Mouse (Mus musculus): ENCODE measurements around the gene Tmem208. TPM values are rescaled to one million over a fixed set of nuclear protein-coding genes. Genes with fewer than 3 reads are reported as not detected.

Tmem208 gene
- polyA plus RNA-seq, 1 experiment from 2014 or later, result 91.4 TPM

- DNase-seq (ENCODE audit: low spot score, missing footprints) (no peak), ATAC-seq (ENCODE audit: low FRiP score) (no peak)
- Histone ChIP-seq H3K4me2 (no peak overlapping the region), H3K36me3 (ENCODE audit: control insufficient read depth, insufficient read depth, low read length) (peaks cover 34% of the 10 kb centered on the region), H3K4me3 (ENCODE audit: low read depth, low read length) (no peak overlapping the region), H3K27me3 (ENCODE audit: control insufficient read depth, insufficient read depth, low read length) (no peaks in the 10 kb centered on the region), H3K4me1 (ENCODE audit: control insufficient read depth, insufficient read depth, low read length) (peaks cover 6% of the 10 kb centered on the region; the same call in 1 of the 2 replicates), H3K27ac (ENCODE audit: low read depth, low read length) (no peak overlapping the region), H3K9ac (ENCODE audit: low read length) (no peak overlapping the region), H3K9me3 (ENCODE audit: control insufficient read depth, low read length) (no peaks in the 10 kb centered on the region)
- 94% methylated on average over 9 of the region's 9 CpGs for WGBS
Measured at GRCm38 (mm10) chr8:105331931-105332330, 5.8 kb downstream of the Tmem208 start.

- peaks cover 34% of the 10 kb centered on the region for H3K36me3 ChIP-seq (ENCODE audit: control insufficient read depth, insufficient read depth, low read length)
Measured at GRCm38 (mm10) chr8:105332523-105332922, 6.4 kb downstream of the Tmem208 start.

GRCm38 (mm10) chr8:105336373-105337130, 10.4 kb downstream of the Tmem208 start:
- Histone ChIP-seq H3K27ac (ENCODE audit: low read depth, low read length) (no peak overlapping the region), H3K4me1 (ENCODE audit: control insufficient read depth, insufficient read depth, low read length) (no peaks in the 10 kb centered on the region), H3K4me3 (ENCODE audit: low read depth, low read length) (no peak overlapping the region), H3K36me3 (ENCODE audit: control insufficient read depth, insufficient read depth, low read length) (peaks cover 11% of the 10 kb centered on the region), H3K9me3 (ENCODE audit: control insufficient read depth, low read length) (no peaks in the 10 kb centered on the region), H3K4me2 (no peak overlapping the region), H3K27me3 (ENCODE audit: control insufficient read depth, insufficient read depth, low read length) (no peaks in the 10 kb centered on the region), H3K9ac (ENCODE audit: low read length) (no peak overlapping the region)
- DNase-seq (ENCODE audit: low spot score, missing footprints) (no peak), ATAC-seq (ENCODE audit: low FRiP score) (peak; percentile 36)
- WGBS, result 48% methylated on average over 32 of the region's 32 CpGs

More at GRCm38 (mm10) chr8:105332523-105332922, 6.4 kb downstream of the Tmem208 start:
- H3K4me3 ChIP-seq (ENCODE audit: low read depth, low read length), result no peak overlapping the region
- H3K4me2 ChIP-seq, result no peak overlapping the region
- DNase-seq (ENCODE audit: low spot score, missing footprints) (peak; percentile 83), ATAC-seq (ENCODE audit: low FRiP score) (no peak)
- H3K4me1 ChIP-seq (ENCODE audit: control insufficient read depth, insufficient read depth, low read length), result no peaks in the 10 kb centered on the region; the same call in 1 of the 2 replicates
- no peaks in the 10 kb centered on the region for H3K27me3 ChIP-seq (ENCODE audit: control insufficient read depth, insufficient read depth, low read length)
- no peak overlapping the region for H3K27ac ChIP-seq (ENCODE audit: low read depth, low read length)
- H3K9me3 ChIP-seq (ENCODE audit: control insufficient read depth, low read length), result no peaks in the 10 kb centered on the region
- WGBS, result 81% methylated on average over 2 of the region's 2 CpGs
- H3K9ac ChIP-seq (ENCODE audit: low read length), result no peak overlapping the region

GRCm38 (mm10) chr8:105338992-105339391, 12.8 kb downstream of the Tmem208 start:
- H3K4me2 ChIP-seq, result no peak overlapping the region
- no peak for ATAC-seq (ENCODE audit: low FRiP score)
- no peaks in the 10 kb centered on the region for H3K4me1 ChIP-seq (ENCODE audit: control insufficient read depth, insufficient read depth, low read length)
- peaks cover 3% of the 10 kb centered on the region; the same call in 1 of the 2 replicates for H3K36me3 ChIP-seq (ENCODE audit: control insufficient read depth, insufficient read depth, low read length)
- no peaks in the 10 kb centered on the region for H3K9me3 ChIP-seq (ENCODE audit: control insufficient read depth, low read length)
- no peak overlapping the region for H3K27ac ChIP-seq (ENCODE audit: low read depth, low read length)
- no peak overlapping the region for H3K9ac ChIP-seq (ENCODE audit: low read length)
- no peaks in the 10 kb centered on the region for H3K27me3 ChIP-seq (ENCODE audit: control insufficient read depth, insufficient read depth, low read length)
- DNase-seq (ENCODE audit: low spot score, missing footprints), result no peak
- WGBS, result 65% methylated on average over 4 of the region's 4 CpGs
- H3K4me3 ChIP-seq (ENCODE audit: low read depth, low read length), result no peak overlapping the region

- WGBS, result 83% methylated on average over 6 of the region's 6 CpGs
- no peak for ATAC-seq (ENCODE audit: low FRiP score)
- DNase-seq (ENCODE audit: low spot score, missing footprints), result no peak
Measured at GRCm38 (mm10) chr8:105339886-105340635, 13.9 kb downstream of the Tmem208 start.

GRCm38 (mm10) chr8:105341399-105341798, 15.2 kb downstream of the Tmem208 start:
- no peak overlapping the region for H3K27ac ChIP-seq (ENCODE audit: low read depth, low read length)
- H3K9me3 ChIP-seq (ENCODE audit: control insufficient read depth, low read length), result no peaks in the 10 kb centered on the region
- no peak overlapping the region for H3K4me2 ChIP-seq
- 63% methylated on average over 8 of the region's 8 CpGs for WGBS
- no peaks in the 10 kb centered on the region for H3K36me3 ChIP-seq (ENCODE audit: control insufficient read depth, insufficient read depth, low read length)
- H3K4me1 ChIP-seq (ENCODE audit: control insufficient read depth, insufficient read depth, low read length), result peaks cover 4% of the 10 kb centered on the region
- H3K27me3 ChIP-seq (ENCODE audit: control insufficient read depth, insufficient read depth, low read length), result no peaks in the 10 kb centered on the region
- no peak for DNase-seq (ENCODE audit: low spot score, missing footprints)
- no peak overlapping the region for H3K4me3 ChIP-seq (ENCODE audit: low read depth, low read length)
- no peak for ATAC-seq (ENCODE audit: low FRiP score)
- no peak overlapping the region for H3K9ac ChIP-seq (ENCODE audit: low read length)

More at GRCm38 (mm10) chr8:105339886-105340635, 13.9 kb downstream of the Tmem208 start:
- Histone ChIP-seq H3K4me3 (ENCODE audit: low read depth, low read length) (no peak overlapping the region), H3K9me3 (ENCODE audit: control insufficient read depth, low read length) (no peaks in the 10 kb centered on the region), H3K9ac (ENCODE audit: low read length) (no peak overlapping the region), H3K27ac (ENCODE audit: low read depth, low read length) (no peak overlapping the region), H3K27me3 (ENCODE audit: control insufficient read depth, insufficient read depth, low read length) (no peaks in the 10 kb centered on the region), H3K4me1 (ENCODE audit: control insufficient read depth, insufficient read depth, low read length) (no peaks in the 10 kb centered on the region), H3K36me3 (ENCODE audit: control insufficient read depth, insufficient read depth, low read length) (no peaks in the 10 kb centered on the region), H3K4me2 (no peak overlapping the region)

GRCm38 (mm10) chr8:105342768-105343167, 16.6 kb downstream of the Tmem208 start:
- Histone ChIP-seq H3K27me3 (ENCODE audit: control insufficient read depth, insufficient read depth, low read length) (no peaks in the 10 kb centered on the region; the same call in 1 of the 2 replicates), H3K9me3 (ENCODE audit: control insufficient read depth, low read length) (no peaks in the 10 kb centered on the region), H3K27ac (ENCODE audit: low read depth, low read length) (no peak overlapping the region), H3K9ac (ENCODE audit: low read length) (no peak overlapping the region), H3K36me3 (ENCODE audit: control insufficient read depth, insufficient read depth, low read length) (no peaks in the 10 kb centered on the region), H3K4me1 (ENCODE audit: control insufficient read depth, insufficient read depth, low read length) (peaks cover 11% of the 10 kb centered on the region), H3K4me2 (no peak overlapping the region), H3K4me3 (ENCODE audit: low read depth, low read length) (no peak overlapping the region)
- DNase-seq (ENCODE audit: low spot score, missing footprints), result no peak
- 84% methylated on average over 4 of the region's 4 CpGs for WGBS
- ATAC-seq (ENCODE audit: low FRiP score), result no peak

- Histone ChIP-seq H3K4me3 (ENCODE audit: low read depth, low read length) (no peak overlapping the region), H3K36me3 (ENCODE audit: control insufficient read depth, insufficient read depth, low read length) (no peaks in the 10 kb centered on the region), H3K4me2 (no peak overlapping the region), H3K9me3 (ENCODE audit: control insufficient read depth, low read length) (no peaks in the 10 kb centered on the region), H3K4me1 (ENCODE audit: control insufficient read depth, insufficient read depth, low read length) (peaks cover 17% of the 10 kb centered on the region), H3K27me3 (ENCODE audit: control insufficient read depth, insufficient read depth, low read length) (no peaks in the 10 kb centered on the region; the same call in 1 of the 2 replicates), H3K27ac (ENCODE audit: low read depth, low read length) (no peak overlapping the region), H3K9ac (ENCODE audit: low read length) (no peak overlapping the region)
- 79% methylated on average over 8 of the region's 8 CpGs for WGBS
- ATAC-seq (ENCODE audit: low FRiP score) (no peak), DNase-seq (ENCODE audit: low spot score, missing footprints) (no peak)
Measured at GRCm38 (mm10) chr8:105343791-105344574, 17.8 kb downstream of the Tmem208 start.

Measured in midbrain, embryonic 11.5 days (tissue).